Mouse (Mus musculus) midbrain, postnatal 0 days (tissue): ENCODE data around the gene Actn4. TPM values are rescaled to one million over a fixed set of nuclear protein-coding genes. Genes with fewer than 3 reads are reported as not detected.
"Not testable (repeated sequence)": the region's sequence is repeated elsewhere in the genome, so short reads cannot be mapped to it uniquely, and the experiment has no call there.

Experiments used
- ATAC-seq: fragments of 200-750 bp; cut with Nextera tagmentation; 2 replicates; pipeline ENCODE4 v1.8.0; 2017; ENCODE audit warnings: moderate number of reproducible peaks, mild to moderate bottlenecking, moderate TSS enrichment, moderate library complexity; ENCODE audit not compliant: low FRiP score
- DNase-seq: peaks from one replicate; pipeline ENCODE4 v3.0.0-alpha.2; 2015; ENCODE audit warnings: low spot score
- H3K27ac ChIP-seq: fragments of 300-500 bp; sonication (generic); 2 replicates; pipeline ENCODE4 v1.5.1; 2014; ENCODE audit warnings: low read depth, mild to moderate bottlenecking, low read length, mixed read lengths
- H3K27me3 ChIP-seq: fragments of 300-500 bp; sonication (generic); 2 replicates; pipeline ENCODE4 v1.6.1; 2014; ENCODE audit warnings: low read length, control low read depth, mixed read lengths; ENCODE audit not compliant: insufficient read depth
- H3K36me3 ChIP-seq: fragments of 300-500 bp; sonication (generic); 2 replicates; pipeline ENCODE4 v1.6.1; 2014; ENCODE audit warnings: low read length, control low read depth, mixed read lengths; ENCODE audit not compliant: insufficient read depth
- H3K4me1 ChIP-seq: fragments of 300-500 bp; sonication (generic); 2 replicates; pipeline ENCODE4 v1.6.1; 2014; ENCODE audit warnings: mild to moderate bottlenecking, control low read depth, antibody characterized with exemption, low read length, mixed read lengths; ENCODE audit not compliant: insufficient read depth
- H3K4me2 ChIP-seq: fragments of 300-500 bp; sonication (generic); 2 replicates; pipeline ENCODE4 v1.6.1; 2014; ENCODE audit warnings: low read depth, mild to moderate bottlenecking, low read length, mixed read lengths; ENCODE audit not compliant: poor library complexity, severe bottlenecking
- H3K4me3 ChIP-seq: fragments of 300-500 bp; sonication (generic); 2 replicates; pipeline ENCODE4 v1.5.1; 2014; ENCODE audit warnings: low read depth, mild to moderate bottlenecking, low read length, moderate library complexity
- H3K9ac ChIP-seq: fragments of 300-500 bp; sonication (generic); replicated peaks from 2 replicates; pipeline ENCODE4 v1.6.1; 2014; ENCODE audit warnings: mild to moderate bottlenecking, low read length, moderate library complexity, mixed read lengths; ENCODE audit not compliant: poor library complexity, severe bottlenecking
- H3K9me3 ChIP-seq: fragments of 300-500 bp; sonication (generic); 2 replicates; pipeline ENCODE4 v1.6.1; 2016; ENCODE audit warnings: low read length, control low read depth
- CTCF ChIP-seq: IDR thresholded peaks from 2 replicates; pipeline ENCODE4 v1.5.1; 2016; ENCODE audit warnings: antibody characterized with exemption, mild to moderate bottlenecking
- WGBS: fragments of 180-500 bp; shearing (Covaris S2); extraction: QIAGEN DNeasy Blood & Tissue Kit; methylation state at CpG from one replicate; pipeline ENCODE4 v1.1.7; 2014; 5-methylcytosine and 5-hydroxymethylcytosine counted together
- polyA plus RNA-seq: library from polyadenylated mRNA; unstranded; fragments of >200 nt; fragmentation: Nextera tagmentation; extraction: Ambion mirVana; gene quantifications from 2 replicates; pipeline ENCODE4 v1.2.1, GENCODE M21; 2015
- total RNA-seq: library from RNA; depleted of rRNA; stranded (reverse); fragments of >200 nt; gene quantifications from 2 replicates; pipeline ENCODE4 v1.2.3, GENCODE M21; 2014

The Actn4 gene
- total and polyA plus RNA-seq, 2 experiments from 2014 or later: 74.7 to 101 TPM

- DNase-seq: no peak
- H3K4me1 ChIP-seq: no peaks in the 10 kb centered on the region
- H3K9ac ChIP-seq: no peak overlapping the region
- no peak for TF ChIP-seq CTCF
- H3K4me3 ChIP-seq: no peak overlapping the region
- no peaks in the 10 kb centered on the region for H3K9me3 ChIP-seq
- 51% methylated on average over 5 of the region's 5 CpGs for WGBS
- no peak overlapping the region for H3K27ac ChIP-seq
- ATAC-seq: no peak
- H3K27me3 ChIP-seq: no peaks in the 10 kb centered on the region
- no peak overlapping the region for H3K4me2 ChIP-seq
- H3K36me3 ChIP-seq: peaks cover 87% of the 10 kb centered on the region
Measured at GRCm38 (mm10) chr7:28894942-28895341, 67.2 kb downstream of the Actn4 start.

DNA sequence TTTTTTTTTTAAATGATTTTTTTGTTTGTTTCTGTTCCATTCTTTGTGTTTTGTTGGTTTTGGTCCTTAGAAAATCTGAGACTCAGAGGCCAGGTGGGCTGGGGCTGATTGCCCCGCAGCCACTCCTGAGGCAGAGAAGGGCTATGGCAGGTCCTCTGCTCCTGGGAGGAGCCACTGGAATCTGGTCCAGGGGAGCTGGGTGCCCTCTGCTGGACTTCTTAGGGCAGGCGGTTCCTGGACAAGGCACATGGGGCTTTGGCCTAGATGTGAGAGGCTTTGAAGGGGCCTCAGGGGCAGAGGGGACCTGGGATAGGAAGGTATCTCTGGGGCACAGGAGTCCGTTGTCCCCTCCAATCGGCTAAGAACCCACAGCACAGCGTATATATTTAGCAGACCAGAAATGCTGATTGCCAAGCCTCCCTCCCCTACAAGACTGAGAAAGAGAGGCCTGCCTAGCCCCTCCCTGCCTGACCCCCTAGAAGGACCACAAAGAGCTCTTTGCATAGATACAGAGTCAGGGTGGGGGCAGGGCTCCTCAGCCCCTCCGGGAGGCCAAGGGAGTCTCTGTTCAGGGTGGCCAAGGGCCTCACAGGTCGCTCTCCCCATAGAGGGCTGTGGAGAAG, 68.4 kb downstream of the Actn4 start:
- no peaks in the 10 kb centered on the region for H3K4me1 ChIP-seq
- no peak overlapping the region for H3K4me2 ChIP-seq
- WGBS: 56% methylated on average over 7 of the region's 7 CpGs
- H3K9ac ChIP-seq: no peak overlapping the region
- ATAC-seq: no peak
- H3K4me3 ChIP-seq: no peak overlapping the region
- TF ChIP-seq CTCF: peak; percentile 70
- peaks cover 75% of the 10 kb centered on the region for H3K36me3 ChIP-seq
- H3K9me3 ChIP-seq: no peaks in the 10 kb centered on the region
- H3K27me3 ChIP-seq: peaks cover 9% of the 10 kb centered on the region; the same call in 1 of the 2 replicates
- DNase-seq: peak; percentile 53
- H3K27ac ChIP-seq: no peak overlapping the region

GRCm38 (mm10) chr7:28892601-28893000, 69.5 kb downstream of the Actn4 start:
- Histone ChIP-seq H3K4me2 (no peak overlapping the region), H3K27ac (no peak overlapping the region), H3K36me3 (peaks cover 64% of the 10 kb centered on the region), H3K27me3 (peaks cover 18% of the 10 kb centered on the region; the same call in 1 of the 2 replicates), H3K4me1 (no peaks in the 10 kb centered on the region), H3K9me3 (no peaks in the 10 kb centered on the region), H3K9ac (no peak overlapping the region), H3K4me3 (no peak overlapping the region)
- TF ChIP-seq CTCF: no peak
- ATAC-seq (no peak), DNase-seq (no peak)
- WGBS: 94% methylated on average over 17 of the region's 17 CpGs

GRCm38 (mm10) chr7:28888701-28889161, 73.4 kb downstream of the Actn4 start:
- no peak for DNase-seq
- H3K4me1 ChIP-seq: no peaks in the 10 kb centered on the region
- no peak for ATAC-seq
- H3K9me3 ChIP-seq: no peaks in the 10 kb centered on the region
- no peak for TF ChIP-seq CTCF
- peaks cover 20% of the 10 kb centered on the region; the same call in 1 of the 2 replicates for H3K27me3 ChIP-seq
- H3K36me3 ChIP-seq: peaks cover 26% of the 10 kb centered on the region
- 4% methylated on average over 19 of the region's 27 CpGs for WGBS
- H3K27ac ChIP-seq: no peak overlapping the region
- H3K4me3 ChIP-seq: peak overlapping the region; percentile 36
- peak overlapping the region; percentile 44 for H3K4me2 ChIP-seq
- H3K9ac ChIP-seq: 0 out of 2 replicates have a peak overlapping the region, but pooled peaks have one; percentile 24

- H3K9ac ChIP-seq: no peak overlapping the region
- TF ChIP-seq CTCF: no peak
- H3K27me3 ChIP-seq: peaks cover 20% of the 10 kb centered on the region; the same call in 1 of the 2 replicates
- DNase-seq (no peak), ATAC-seq (peak; percentile 15; the same call in 1 of the 2 replicates)
- H3K4me2 ChIP-seq: no peak overlapping the region
- WGBS: 29% methylated on average over 14 of the region's 14 CpGs
- H3K9me3 ChIP-seq: no peaks in the 10 kb centered on the region
- no peak overlapping the region for H3K27ac ChIP-seq
- no peaks in the 10 kb centered on the region for H3K4me1 ChIP-seq
- H3K4me3 ChIP-seq: no peak overlapping the region
- H3K36me3 ChIP-seq: peaks cover 7% of the 10 kb centered on the region; the same call in 1 of the 2 replicates
Measured at GRCm38 (mm10) chr7:28886486-28886885, 75.7 kb downstream of the Actn4 start.

- peaks cover 10% of the 10 kb centered on the region; the same call in 1 of the 2 replicates for H3K27me3 ChIP-seq
- H3K9me3 ChIP-seq, ATAC-seq, H3K4me2 ChIP-seq, DNase-seq, H3K9ac ChIP-seq, H3K36me3 ChIP-seq, H3K27ac ChIP-seq, H3K4me1 ChIP-seq, H3K4me3 ChIP-seq: not testable (repeated sequence)
- 91% methylated on average over 3 of the region's 4 CpGs for WGBS
Measured at GRCm38 (mm10) chr7:28883704-28884103, 78.4 kb downstream of the Actn4 start.
